Mouse (Mus musculus): ENCODE measurements around the gene Spg21. TPM values are rescaled to one million over a fixed set of nuclear protein-coding genes. Genes with fewer than 3 reads are reported as not detected.

Spg21 gene
- polyA plus RNA-seq (2015; fragmentation: Illumina TruSeq; extraction: RNeasy Lipid Tissue Mini Kit (QIAGEN cat#74804); ENCODE audit: insufficient read depth, low replicate concordance): 81.7 TPM

DNA sequence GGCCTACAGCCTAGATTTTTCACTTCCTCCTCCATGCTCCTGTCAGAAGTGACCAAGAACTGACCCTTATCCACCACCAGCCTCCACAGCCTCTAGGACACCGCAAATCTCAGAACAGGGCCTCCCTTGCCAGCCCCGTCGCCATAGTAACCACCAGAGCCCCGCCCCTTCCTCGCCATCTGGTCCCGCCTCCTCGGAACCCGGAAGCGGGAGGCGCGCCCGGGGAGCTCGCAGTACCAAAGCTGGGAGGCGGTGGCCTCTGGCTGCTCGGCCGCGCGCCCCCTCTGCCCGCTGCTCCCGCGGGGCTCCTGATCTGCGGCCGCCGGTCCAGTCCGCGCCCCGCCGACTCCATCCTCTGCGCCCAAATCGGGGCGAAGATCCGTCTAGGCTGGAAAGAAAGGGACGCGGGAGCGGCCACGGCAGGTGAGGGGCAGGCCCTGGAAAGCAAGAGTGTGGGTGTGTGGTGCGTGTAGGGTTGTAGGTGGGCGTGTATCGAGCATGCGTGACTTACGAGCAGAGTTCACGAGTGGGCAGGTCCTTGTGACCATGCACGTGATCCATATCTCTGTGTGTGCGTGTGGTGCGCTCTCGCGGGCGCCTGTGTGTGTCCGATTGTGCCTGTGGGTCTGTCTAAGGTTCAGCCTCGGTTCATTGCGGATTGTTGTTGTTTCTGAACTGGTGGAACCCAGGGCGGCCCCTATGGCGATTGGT, at the start of gene Spg21:
Gene Spg21, plus strand, starts transcription at position 216 of the 711 bp plus-strand sequence.

DNA sequence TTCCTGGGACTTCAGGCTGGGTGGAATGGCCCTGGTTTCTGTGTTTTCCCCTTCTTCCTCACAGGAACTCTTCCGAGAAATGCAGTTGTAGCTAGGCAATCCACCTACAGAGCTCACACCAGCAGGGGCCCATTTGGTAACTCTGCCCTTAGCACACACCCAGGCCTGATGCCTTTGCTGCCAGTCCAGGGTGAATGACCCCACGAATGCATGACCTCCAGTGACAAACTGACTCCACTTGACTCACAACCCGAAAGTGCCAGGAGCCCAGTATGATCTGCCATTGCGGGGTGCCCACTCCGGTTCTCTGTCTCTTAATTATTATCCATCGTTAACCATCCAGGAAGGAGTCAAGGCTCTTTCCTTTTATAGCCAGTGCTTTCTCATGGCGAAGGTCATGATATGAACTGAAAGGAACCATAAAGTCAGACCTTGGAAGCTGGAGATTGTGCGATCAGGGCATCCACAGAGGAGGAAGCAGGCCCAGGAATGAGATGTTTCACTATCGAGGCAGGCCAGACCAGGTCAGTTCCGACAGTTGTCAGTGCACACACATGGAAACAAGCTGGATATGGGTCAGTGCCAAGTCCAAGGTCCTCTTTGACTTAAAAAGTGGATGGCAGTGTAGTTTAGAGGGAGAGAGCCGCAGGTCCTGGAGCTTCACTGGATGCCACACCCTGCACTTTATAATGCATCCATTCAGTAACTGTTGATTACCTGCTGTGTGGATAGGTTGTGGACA, 37.8 kb upstream of the Spg21 start, which contains the start of gene Slc51b:
Gene Slc51b, minus strand, starts transcription at position 196 of the 742 bp plus-strand sequence.

DNA sequence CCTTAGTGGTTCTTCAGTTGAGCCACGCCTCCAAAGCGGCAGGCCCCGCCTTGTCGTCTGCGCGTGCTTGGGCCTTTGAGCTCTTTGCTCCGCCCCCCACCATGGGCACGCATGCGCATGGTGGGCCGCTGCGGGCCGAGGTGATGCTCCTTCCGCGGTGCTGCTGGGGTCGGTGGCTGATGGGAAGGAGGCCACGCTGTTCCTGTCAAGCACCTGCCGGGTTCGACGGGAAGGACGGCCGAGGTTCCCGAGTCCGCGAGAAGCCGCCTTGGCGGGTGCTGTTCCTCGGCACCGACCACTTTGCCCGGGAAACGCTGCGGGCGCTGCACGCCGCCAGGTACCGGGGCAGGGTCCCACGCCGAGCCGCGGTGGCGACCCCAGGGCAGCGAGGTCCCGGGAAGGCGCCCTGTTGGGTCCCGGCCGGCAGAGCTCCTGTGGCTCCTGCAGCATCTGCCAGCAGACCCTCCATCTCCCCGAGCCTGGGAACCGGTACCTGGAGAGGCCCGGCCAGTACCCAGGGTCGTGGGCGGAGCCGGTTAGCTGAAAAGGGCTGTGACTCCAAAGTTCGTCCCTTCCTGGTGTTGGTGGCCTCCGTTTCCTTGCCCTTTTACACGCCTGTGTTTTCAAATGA, 25.0 kb upstream of the Spg21 start, which contains the start of gene Mtfmt:
Gene Mtfmt, plus strand, starts transcription at position 112 of the 631 bp plus-strand sequence.

DNA sequence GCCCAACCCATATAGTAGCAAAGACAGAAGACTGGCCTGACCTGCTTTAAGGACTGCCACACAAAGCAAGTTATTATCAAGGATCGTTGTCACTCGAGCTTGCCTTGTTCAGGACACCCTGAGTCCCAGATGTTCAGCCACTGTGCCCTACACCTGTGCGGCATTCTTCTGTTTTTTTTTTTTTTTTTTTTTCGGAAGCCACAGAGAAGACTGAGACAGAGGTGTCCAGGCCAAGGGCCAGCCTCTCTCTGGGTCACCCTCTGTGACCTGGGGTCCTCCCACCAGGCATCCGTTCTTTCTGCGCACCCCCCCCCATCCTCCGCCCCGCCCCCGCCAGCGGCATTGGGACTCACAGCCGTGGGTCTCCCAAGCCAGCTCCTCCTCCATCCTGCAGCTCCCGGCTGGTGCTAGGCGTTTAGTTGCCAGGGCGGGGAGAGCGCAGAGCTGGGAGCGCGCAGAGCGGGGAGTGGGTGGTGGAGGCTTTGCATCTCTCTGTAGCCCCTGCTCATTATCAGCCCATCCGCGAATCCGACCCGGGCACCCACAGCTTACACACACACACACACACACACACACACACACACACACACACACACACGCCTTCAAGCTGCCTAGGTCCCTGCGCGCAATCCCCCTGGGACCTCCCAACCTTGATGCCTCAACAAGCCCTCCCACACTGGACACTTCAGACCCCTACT, 59.2 kb downstream of the Spg21 start, which contains the start of gene Ankdd1a:
Gene Ankdd1a, minus strand, starts transcription at position 387 of the 698 bp plus-strand sequence.

Other genes with a start within 250 kb of the Spg21 start
- 10.2 TPM for gene Cilp, start 195.8 kb upstream of the Spg21 start, polyA plus RNA-seq (2015; fragmentation: Illumina TruSeq; extraction: RNeasy Lipid Tissue Mini Kit (QIAGEN cat#74804); ENCODE audit: insufficient read depth, low replicate concordance)
- gene Clpx, start 166.7 kb upstream of the Spg21 start, polyA plus RNA-seq (2015; fragmentation: Illumina TruSeq; extraction: RNeasy Lipid Tissue Mini Kit (QIAGEN cat#74804); ENCODE audit: insufficient read depth, low replicate concordance): 33.0 TPM
- gene Pdcd7, start 114.8 kb upstream of the Spg21 start, polyA plus RNA-seq (2015; fragmentation: Illumina TruSeq; extraction: RNeasy Lipid Tissue Mini Kit (QIAGEN cat#74804); ENCODE audit: insufficient read depth, low replicate concordance): 26.4 TPM
- 0.33 TPM for gene Ubap1l, start 99.9 kb upstream of the Spg21 start, polyA plus RNA-seq (2015; fragmentation: Illumina TruSeq; extraction: RNeasy Lipid Tissue Mini Kit (QIAGEN cat#74804); ENCODE audit: insufficient read depth, low replicate concordance)
- gene Kbtbd13, start 69.3 kb upstream of the Spg21 start, polyA plus RNA-seq (2015; fragmentation: Illumina TruSeq; extraction: RNeasy Lipid Tissue Mini Kit (QIAGEN cat#74804); ENCODE audit: insufficient read depth, low replicate concordance): not detected
- 3.7 TPM for gene Rasl12, start 62.4 kb upstream of the Spg21 start, polyA plus RNA-seq (2015; fragmentation: Illumina TruSeq; extraction: RNeasy Lipid Tissue Mini Kit (QIAGEN cat#74804); ENCODE audit: insufficient read depth, low replicate concordance)
- not detected for gene Slc51b, start 38.0 kb upstream of the Spg21 start, polyA plus RNA-seq (2015; fragmentation: Illumina TruSeq; extraction: RNeasy Lipid Tissue Mini Kit (QIAGEN cat#74804); ENCODE audit: insufficient read depth, low replicate concordance)
- 37.4 TPM for gene Mtfmt, start 25.2 kb upstream of the Spg21 start, polyA plus RNA-seq (2015; fragmentation: Illumina TruSeq; extraction: RNeasy Lipid Tissue Mini Kit (QIAGEN cat#74804); ENCODE audit: insufficient read depth, low replicate concordance)
- not detected for gene Ankdd1a, start 59.2 kb downstream of the Spg21 start, polyA plus RNA-seq (2015; fragmentation: Illumina TruSeq; extraction: RNeasy Lipid Tissue Mini Kit (QIAGEN cat#74804); ENCODE audit: insufficient read depth, low replicate concordance)
- gene Plekho2, start 119.1 kb downstream of the Spg21 start, polyA plus RNA-seq (2015; fragmentation: Illumina TruSeq; extraction: RNeasy Lipid Tissue Mini Kit (QIAGEN cat#74804); ENCODE audit: insufficient read depth, low replicate concordance): 46.8 TPM
- 2.4 TPM for gene Pif1, start 126.2 kb downstream of the Spg21 start, polyA plus RNA-seq (2015; fragmentation: Illumina TruSeq; extraction: RNeasy Lipid Tissue Mini Kit (QIAGEN cat#74804); ENCODE audit: insufficient read depth, low replicate concordance)
- 3.7 TPM for gene Rbpms2, start 168.7 kb downstream of the Spg21 start, polyA plus RNA-seq (2015; fragmentation: Illumina TruSeq; extraction: RNeasy Lipid Tissue Mini Kit (QIAGEN cat#74804); ENCODE audit: insufficient read depth, low replicate concordance)
- gene Oaz2, start 207.1 kb downstream of the Spg21 start, polyA plus RNA-seq (2015; fragmentation: Illumina TruSeq; extraction: RNeasy Lipid Tissue Mini Kit (QIAGEN cat#74804); ENCODE audit: insufficient read depth, low replicate concordance): 70.3 TPM

All from spleen, adult 10 weeks (tissue).